Mouse (Mus musculus) kidney, embryonic 15.5 days (tissue): Measurements from ENCODE around the gene Lcp2. TPM values are rescaled to one million over a fixed set of nuclear protein-coding genes. Genes with fewer than 3 reads are reported as not detected.
A peak's percentile ranks its signal among the peaks of the same experiment; 100 is the strongest.
"Not testable (repeated sequence)": the region's sequence is repeated elsewhere in the genome, so short reads cannot be mapped to it uniquely, and the experiment has no call there.

Source experiments
- ATAC-seq: fragments of 200-750 bp; cut with Nextera tagmentation; replicated peaks from 2 replicates; pipeline ENCODE4 v1.8.0; 2017; ENCODE audit warnings: moderate TSS enrichment; ENCODE audit not compliant: low FRiP score
- H3K27ac ChIP-seq: fragments of 300-500 bp; sonication (generic); 2 replicates; pipeline ENCODE4 v1.5.1; 2015; ENCODE audit warnings: mild to moderate bottlenecking, inconsistent platforms
- H3K27me3 ChIP-seq: fragments of 300-500 bp; sonication (generic); 2 replicates; pipeline ENCODE4 v1.6.1; 2015; ENCODE audit warnings: inconsistent platforms
- H3K36me3 ChIP-seq: fragments of 300-500 bp; sonication (generic); 2 replicates; pipeline ENCODE4 v1.6.1; 2015; ENCODE audit warnings: inconsistent platforms
- H3K4me1 ChIP-seq: fragments of 300-500 bp; sonication (generic); 2 replicates; pipeline ENCODE4 v1.6.1; 2015; ENCODE audit warnings: inconsistent platforms
- H3K4me2 ChIP-seq: fragments of 300-500 bp; sonication (generic); 2 replicates; pipeline ENCODE4 v1.6.1; 2015; ENCODE audit warnings: moderate library complexity, mild to moderate bottlenecking, inconsistent platforms
- H3K4me3 ChIP-seq: fragments of 300-500 bp; sonication (generic); replicated peaks from 2 replicates; pipeline ENCODE4 v1.5.1; 2015; ENCODE audit warnings: mild to moderate bottlenecking, inconsistent platforms
- H3K9ac ChIP-seq: fragments of 300-500 bp; sonication (generic); 2 replicates; pipeline ENCODE4 v1.6.1; 2015; ENCODE audit warnings: mild to moderate bottlenecking, inconsistent platforms
- H3K9me3 ChIP-seq: fragments of 300-500 bp; sonication (generic); replicated peaks from 2 replicates; pipeline ENCODE4 v1.6.1; 2016; ENCODE audit warnings: inconsistent platforms
- WGBS: fragments of 180-500 bp; shearing (Covaris S2); methylation state at CpG from one replicate; pipeline ENCODE4 v1.1.7; 2015; ENCODE audit warnings: mixed read lengths; 5-methylcytosine and 5-hydroxymethylcytosine counted together
- polyA plus RNA-seq: library from polyadenylated mRNA; unstranded; fragments of >200 nt; fragmentation: Nextera tagmentation; extraction: Ambion mirVana; gene quantifications from 2 replicates; pipeline ENCODE4 v1.2.1, GENCODE M21; 2015

Lcp2 gene
- polyA plus RNA-seq, 1 experiment from 2014 or later, result 2.0 TPM

DNA sequence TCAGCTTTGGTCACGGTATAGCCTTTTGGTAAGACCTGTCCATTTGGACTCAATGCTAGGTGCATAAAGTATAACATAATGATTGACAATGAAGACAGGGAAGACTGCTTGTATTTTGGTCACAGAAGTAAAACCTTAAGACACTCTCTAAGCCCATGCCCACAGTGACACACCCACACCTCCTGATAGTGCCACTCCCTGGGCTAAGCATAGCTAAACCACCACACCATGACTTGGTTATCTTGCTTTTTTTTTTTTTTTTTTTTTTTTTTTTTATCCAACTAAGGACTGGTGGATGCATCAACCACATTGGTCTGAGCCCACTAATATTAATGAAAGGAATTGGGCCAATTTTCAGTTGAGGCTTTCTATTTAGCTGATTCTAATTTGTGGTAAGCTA lies 62.5 kb downstream of the Lcp2 start:
- 88% methylated on average over 1 of the region's 1 CpGs for WGBS
- H3K27me3 ChIP-seq, result no peaks in the 10 kb centered on the region
- no peak overlapping the region for H3K27ac ChIP-seq
- H3K9ac ChIP-seq, result no peak overlapping the region
- H3K4me3 ChIP-seq, result no peak overlapping the region
- H3K4me2 ChIP-seq, result no peak overlapping the region
- no peak for ATAC-seq
- no peaks in the 10 kb centered on the region for H3K9me3 ChIP-seq
- no peaks in the 10 kb centered on the region for H3K36me3 ChIP-seq
- H3K4me1 ChIP-seq, result no peaks in the 10 kb centered on the region

DNA sequence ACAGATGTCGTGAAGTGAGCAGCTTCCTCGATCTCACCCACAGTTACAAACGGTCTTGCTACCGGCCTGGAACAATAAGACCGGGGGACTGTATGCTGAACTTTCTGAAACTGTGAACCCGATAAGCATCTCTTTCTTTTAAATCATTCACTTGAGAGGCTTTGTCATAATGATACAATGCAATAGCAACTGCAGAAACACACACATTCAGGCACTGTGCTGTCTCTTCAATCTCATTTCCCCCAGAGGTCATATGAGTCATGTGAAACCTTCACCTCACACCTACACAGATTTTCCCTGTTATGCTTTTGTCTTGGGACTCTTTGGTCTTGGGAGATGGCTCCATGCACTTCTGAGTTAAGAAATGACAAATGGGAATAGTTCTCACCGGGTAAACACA lies 65.2 kb downstream of the Lcp2 start:
- H3K27ac ChIP-seq, result no peak overlapping the region
- H3K36me3 ChIP-seq, result no peaks in the 10 kb centered on the region
- H3K4me2 ChIP-seq, result no peak overlapping the region
- H3K4me1 ChIP-seq, result no peaks in the 10 kb centered on the region
- H3K27me3 ChIP-seq, result no peaks in the 10 kb centered on the region
- H3K9ac ChIP-seq, result no peak overlapping the region
- no peak overlapping the region for H3K4me3 ChIP-seq
- WGBS, result 55% methylated on average over 7 of the region's 7 CpGs
- no peak for ATAC-seq
- H3K9me3 ChIP-seq, result no peaks in the 10 kb centered on the region

DNA sequence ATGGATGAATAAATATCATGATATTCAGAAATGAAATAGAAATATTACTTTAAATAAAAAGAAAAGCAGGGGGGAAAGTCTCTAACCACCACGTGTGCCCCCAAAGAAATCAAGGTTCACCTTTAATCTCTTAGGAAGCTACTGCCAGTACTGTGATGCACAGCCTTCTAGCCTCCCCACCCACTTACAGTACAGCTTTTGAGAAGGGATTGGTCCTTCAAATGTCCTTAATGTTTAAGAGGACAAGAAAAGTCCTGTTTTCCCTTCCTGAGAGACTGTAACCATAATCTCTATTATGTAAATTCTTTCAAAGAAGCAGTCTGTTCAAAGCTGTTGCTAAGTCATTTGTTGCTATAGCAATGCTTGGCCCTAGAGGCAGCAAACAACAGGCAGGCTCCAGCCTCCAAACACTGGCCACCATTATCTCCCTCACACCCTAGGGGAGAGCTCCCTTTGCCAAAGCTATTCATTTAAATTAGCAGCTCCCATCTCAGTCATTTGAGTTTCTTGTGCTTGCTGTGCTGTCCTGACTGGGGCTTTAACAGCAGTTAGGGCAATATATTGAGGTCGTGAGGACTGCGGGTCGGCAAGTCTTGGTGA lies 66.2 kb downstream of the Lcp2 start:
- no peak for ATAC-seq

DNA sequence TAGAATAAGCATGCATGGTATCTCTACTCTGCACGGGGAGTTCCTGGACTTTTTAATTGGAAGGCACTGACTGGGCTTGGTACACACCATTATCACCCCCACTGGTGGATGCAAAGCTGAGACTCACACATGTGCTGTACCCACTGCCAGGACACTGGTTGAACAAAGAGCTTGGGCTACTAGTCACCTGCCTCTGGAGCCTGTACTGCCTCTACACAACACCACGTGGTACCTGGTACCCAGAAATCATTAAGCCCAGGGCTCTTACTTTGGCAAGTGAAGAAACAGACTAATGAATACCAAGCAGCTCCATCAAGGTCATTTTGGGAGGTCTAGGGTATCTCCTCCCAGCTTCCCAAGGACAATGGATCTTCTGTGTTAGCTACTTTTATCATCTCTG lies 67.0 kb downstream of the Lcp2 start:
- H3K27me3 ChIP-seq, result no peaks in the 10 kb centered on the region
- no peak for ATAC-seq
- 66% methylated on average over 2 of the region's 2 CpGs for WGBS

More for the DNA sequence above, 66.2 kb downstream of the Lcp2 start:
- no peak overlapping the region for H3K9ac ChIP-seq
- no peaks in the 10 kb centered on the region for H3K27me3 ChIP-seq
- H3K36me3 ChIP-seq, result no peaks in the 10 kb centered on the region
- no peak overlapping the region for H3K4me2 ChIP-seq
- no peak overlapping the region for H3K4me3 ChIP-seq
- no peaks in the 10 kb centered on the region for H3K4me1 ChIP-seq
- no peak overlapping the region for H3K27ac ChIP-seq
- no peaks in the 10 kb centered on the region for H3K9me3 ChIP-seq
- 38% methylated on average over 4 of the region's 4 CpGs for WGBS

DNA sequence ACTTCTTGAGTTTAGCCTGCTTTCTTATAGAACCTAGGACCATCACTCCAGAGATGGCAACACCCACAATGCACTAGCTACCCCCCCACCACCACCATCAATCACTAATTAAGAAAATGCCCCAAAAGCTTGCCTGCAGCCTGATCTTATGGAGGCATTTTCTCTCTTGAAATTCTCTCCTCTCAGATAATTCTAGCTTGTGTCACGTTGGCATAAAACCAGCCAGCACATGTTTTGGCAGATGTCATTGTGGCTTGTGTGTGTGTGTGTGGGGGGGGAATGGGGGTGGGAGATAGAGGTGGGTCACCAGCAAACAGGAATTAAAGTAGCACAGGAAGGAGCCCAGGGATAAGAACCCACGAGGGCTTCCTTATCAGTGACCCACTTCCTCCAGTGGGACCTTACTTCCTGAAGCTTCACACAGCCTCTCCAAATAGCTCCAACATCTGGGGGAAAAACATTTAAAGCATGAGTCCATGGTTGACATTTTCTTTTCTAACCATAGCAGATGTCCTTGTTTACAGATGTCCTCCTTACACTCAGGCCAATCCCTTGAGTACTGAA lies 69.9 kb downstream of the Lcp2 start:
- Histone ChIP-seq H3K4me1 (no peaks in the 10 kb centered on the region), H3K4me3 (no peak overlapping the region), H3K36me3 (no peaks in the 10 kb centered on the region), H3K9ac (no peak overlapping the region), H3K4me2 (no peak overlapping the region), H3K9me3 (no peaks in the 10 kb centered on the region), H3K27me3 (no peaks in the 10 kb centered on the region), H3K27ac (no peak overlapping the region)
- ATAC-seq, result no peak; the same call in 1 of the 2 replicates
- WGBS, result 40% methylated on average over 2 of the region's 2 CpGs

More for the DNA sequence above, 67.0 kb downstream of the Lcp2 start:
- no peaks in the 10 kb centered on the region for H3K36me3 ChIP-seq
- no peak overlapping the region for H3K9ac ChIP-seq
- no peaks in the 10 kb centered on the region for H3K9me3 ChIP-seq
- H3K4me1 ChIP-seq, result no peaks in the 10 kb centered on the region
- no peak overlapping the region for H3K4me3 ChIP-seq
- no peak overlapping the region for H3K27ac ChIP-seq
- H3K4me2 ChIP-seq, result no peak overlapping the region

DNA sequence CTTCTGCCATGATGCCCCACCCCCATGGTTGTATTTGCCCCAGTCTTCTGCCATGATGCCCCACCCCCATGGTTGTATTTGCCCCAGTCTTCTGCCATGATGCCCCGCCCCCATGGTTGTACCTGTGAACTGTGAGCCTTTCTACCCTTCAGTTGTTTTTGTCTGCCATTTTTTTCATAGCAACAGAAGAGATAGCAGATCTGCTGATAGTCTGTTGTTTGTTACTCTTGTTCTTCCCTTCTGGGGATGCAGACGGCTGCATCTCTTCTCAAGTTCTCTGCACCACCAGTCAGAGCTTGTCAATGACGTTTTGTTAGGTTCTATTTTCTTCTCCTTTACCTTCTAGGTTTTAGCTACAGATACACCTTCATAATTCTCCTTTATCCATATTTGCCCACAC lies 70.9 kb downstream of the Lcp2 start:
- H3K9ac ChIP-seq, result no peak overlapping the region
- ATAC-seq, result no peak
- H3K9me3 ChIP-seq, result no peaks in the 10 kb centered on the region
- no peak overlapping the region for H3K4me2 ChIP-seq
- H3K27ac ChIP-seq, result no peak overlapping the region
- H3K4me1 ChIP-seq, result no peaks in the 10 kb centered on the region
- WGBS, result 85% methylated on average over 3 of the region's 3 CpGs
- no peaks in the 10 kb centered on the region for H3K27me3 ChIP-seq
- H3K36me3 ChIP-seq, result no peaks in the 10 kb centered on the region
- no peak overlapping the region for H3K4me3 ChIP-seq

DNA sequence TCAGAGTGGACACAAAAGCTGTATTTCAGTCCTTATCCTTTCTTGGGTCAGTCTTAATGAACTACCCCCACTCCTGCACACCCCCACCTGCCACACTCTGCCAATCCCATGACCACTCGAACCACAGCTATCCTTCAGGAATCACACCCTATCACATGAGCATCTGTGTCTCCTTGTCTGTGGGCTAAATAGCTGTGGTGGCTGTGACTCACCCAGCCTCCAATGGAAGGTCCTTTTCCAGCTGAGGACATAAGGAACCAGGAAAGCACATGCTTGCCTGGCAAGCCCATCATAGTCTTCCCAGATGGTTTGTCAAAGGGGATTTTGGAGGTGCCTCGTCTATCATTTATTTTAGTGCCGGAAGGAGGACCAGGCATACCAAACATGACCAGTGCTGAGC lies 71.6 kb downstream of the Lcp2 start:
- Histone ChIP-seq H3K36me3 (no peaks in the 10 kb centered on the region), H3K27ac (no peak overlapping the region), H3K4me2 (no peak overlapping the region), H3K9me3 (no peaks in the 10 kb centered on the region), H3K27me3 (no peaks in the 10 kb centered on the region), H3K4me3 (no peak overlapping the region), H3K9ac (no peak overlapping the region), H3K4me1 (no peaks in the 10 kb centered on the region)
- WGBS, result 66% methylated on average over 3 of the region's 3 CpGs
- ATAC-seq, result no peak

DNA sequence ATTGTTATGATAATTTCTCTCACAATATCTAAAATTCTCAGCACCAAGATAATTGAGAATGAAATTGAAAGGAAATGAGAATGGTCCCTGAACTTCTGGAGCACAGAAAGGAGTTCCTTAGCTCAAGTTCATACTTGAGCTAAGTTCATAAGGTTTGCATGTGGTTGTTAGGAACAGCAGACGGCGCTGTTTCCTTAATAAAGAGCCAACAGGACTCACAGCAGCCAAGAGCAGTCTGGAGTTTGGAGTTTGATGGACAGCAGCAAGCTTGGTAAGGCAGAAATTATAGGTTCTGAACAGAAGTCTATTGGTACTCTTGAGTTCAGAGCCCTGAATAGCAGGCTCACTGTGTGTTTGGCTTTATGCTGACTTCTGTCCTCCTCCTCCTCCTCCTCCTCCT lies 76.4 kb downstream of the Lcp2 start:
- no peak overlapping the region for H3K4me3 ChIP-seq
- H3K4me2 ChIP-seq, result no peak overlapping the region
- no peaks in the 10 kb centered on the region for H3K4me1 ChIP-seq
- H3K9ac ChIP-seq, result no peak overlapping the region
- H3K9me3 ChIP-seq, result no peaks in the 10 kb centered on the region
- ATAC-seq, result 0 out of 2 replicates have a peak, but pooled peaks have one; percentile 19
- H3K27ac ChIP-seq, result no peak overlapping the region
- WGBS, result 15% methylated on average over 2 of the region's 2 CpGs
- H3K36me3 ChIP-seq, result no peaks in the 10 kb centered on the region
- no peaks in the 10 kb centered on the region for H3K27me3 ChIP-seq

DNA sequence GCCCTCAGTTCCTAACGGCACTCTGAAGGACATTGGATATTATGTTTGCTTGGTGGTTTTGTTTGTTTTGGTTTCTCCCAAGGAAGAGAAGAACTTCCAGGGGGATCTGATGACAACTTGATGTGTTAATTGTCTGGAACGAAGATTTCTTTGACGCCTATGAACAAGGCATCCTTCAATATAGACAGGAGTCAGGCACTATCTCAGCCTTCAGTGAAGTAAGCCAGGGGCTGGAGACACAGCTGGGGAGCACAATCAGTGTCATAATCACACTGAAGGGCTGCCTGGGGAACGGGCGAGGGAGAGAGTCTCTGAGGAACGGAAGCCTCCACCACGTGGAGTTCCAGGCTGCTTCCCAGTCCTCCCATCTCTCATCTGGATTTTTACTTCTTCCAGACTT lies 78.1 kb downstream of the Lcp2 start:
- H3K27ac ChIP-seq, result no peak overlapping the region
- peak; percentile 62 for ATAC-seq
- H3K4me1 ChIP-seq, result no peaks in the 10 kb centered on the region
- WGBS, result 18% methylated on average over 7 of the region's 7 CpGs
- H3K27me3 ChIP-seq, result no peaks in the 10 kb centered on the region
- no peak overlapping the region for H3K4me2 ChIP-seq
- H3K9me3 ChIP-seq, result no peaks in the 10 kb centered on the region
- no peak overlapping the region for H3K9ac ChIP-seq
- H3K4me3 ChIP-seq, result no peak overlapping the region
- no peaks in the 10 kb centered on the region for H3K36me3 ChIP-seq

DNA sequence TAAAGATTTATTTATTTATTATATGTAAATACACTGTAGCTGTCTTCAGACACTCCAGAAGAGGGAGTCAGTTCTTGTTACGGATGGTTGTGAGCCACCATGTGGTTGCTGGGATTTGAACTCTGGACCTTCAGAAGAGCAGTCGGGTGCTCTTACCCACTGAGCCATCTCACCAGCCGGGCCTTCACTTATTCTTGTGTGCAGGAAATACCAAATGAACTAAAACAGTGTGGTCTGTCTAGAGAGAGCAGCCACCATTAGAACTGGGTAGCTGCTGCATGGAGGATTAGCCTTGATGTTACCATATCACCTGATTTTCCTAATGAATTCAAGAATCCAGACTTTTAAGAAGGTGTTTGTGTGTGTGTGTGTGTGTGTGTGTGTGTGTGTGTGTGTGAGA lies 79.0 kb downstream of the Lcp2 start:
- not testable (repeated sequence) for H3K9me3 ChIP-seq, H3K4me1 ChIP-seq, H3K27me3 ChIP-seq, H3K4me3 ChIP-seq, H3K4me2 ChIP-seq, H3K9ac ChIP-seq, H3K27ac ChIP-seq, H3K36me3 ChIP-seq, ATAC-seq
- 77% methylated on average over 3 of the region's 3 CpGs for WGBS

DNA sequence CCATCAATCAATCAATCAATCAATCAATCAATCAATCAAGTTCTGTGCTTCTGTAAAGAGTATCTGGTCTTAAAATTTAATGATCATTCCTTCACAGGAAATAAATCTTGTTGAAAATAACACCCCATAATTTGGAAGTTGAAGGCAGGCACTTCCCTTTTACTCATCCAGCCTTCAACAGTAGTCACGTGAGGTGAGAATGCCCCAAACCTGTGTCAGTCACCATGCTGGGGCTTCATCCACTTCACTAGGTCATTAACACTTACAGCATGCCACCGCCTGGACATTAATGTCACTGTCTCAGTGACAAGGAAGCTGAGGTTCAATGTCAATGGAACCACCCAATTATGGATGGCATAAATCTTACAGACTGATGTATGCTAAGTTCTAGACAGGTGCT lies 81.7 kb downstream of the Lcp2 start:
- Histone ChIP-seq H3K27ac (no peak overlapping the region), H3K4me1 (no peaks in the 10 kb centered on the region), H3K36me3 (no peaks in the 10 kb centered on the region), H3K9me3 (no peaks in the 10 kb centered on the region), H3K4me3 (no peak overlapping the region), H3K27me3 (no peaks in the 10 kb centered on the region), H3K9ac (no peak overlapping the region), H3K4me2 (no peak overlapping the region)
- 70% methylated on average over 2 of the region's 2 CpGs for WGBS
- ATAC-seq, result no peak

DNA sequence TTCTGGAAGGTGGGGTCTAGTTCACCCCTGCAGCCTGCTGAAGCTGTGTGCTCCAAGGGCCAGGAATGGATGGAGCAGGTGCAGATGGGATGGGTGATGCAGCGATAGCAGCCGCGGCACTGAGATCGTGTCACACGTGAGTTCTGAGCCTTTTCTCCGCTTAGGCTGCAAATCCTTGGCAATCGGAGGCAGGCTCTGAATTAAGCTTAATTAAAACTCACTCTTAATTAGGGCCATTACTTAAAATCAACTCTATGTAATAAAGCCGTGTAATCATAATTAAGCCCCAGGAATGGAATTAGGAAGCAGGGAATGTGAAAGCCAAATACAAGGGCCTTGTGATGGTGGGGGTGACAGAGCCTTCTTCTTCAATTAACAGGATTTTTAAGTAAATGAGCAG lies 92.6 kb downstream of the Lcp2 start:
- H3K4me1 ChIP-seq, result no peaks in the 10 kb centered on the region
- 84% methylated on average over 8 of the region's 8 CpGs for WGBS
- no peaks in the 10 kb centered on the region for H3K9me3 ChIP-seq
- H3K27ac ChIP-seq, result no peak overlapping the region
- H3K4me3 ChIP-seq, result no peak overlapping the region
- no peak overlapping the region for H3K9ac ChIP-seq
- H3K36me3 ChIP-seq, result no peaks in the 10 kb centered on the region
- H3K27me3 ChIP-seq, result no peaks in the 10 kb centered on the region
- no peak overlapping the region for H3K4me2 ChIP-seq
- no peak for ATAC-seq
